Mouse (Mus musculus): ENCODE measurements around the gene Pdzk1.

DNA sequence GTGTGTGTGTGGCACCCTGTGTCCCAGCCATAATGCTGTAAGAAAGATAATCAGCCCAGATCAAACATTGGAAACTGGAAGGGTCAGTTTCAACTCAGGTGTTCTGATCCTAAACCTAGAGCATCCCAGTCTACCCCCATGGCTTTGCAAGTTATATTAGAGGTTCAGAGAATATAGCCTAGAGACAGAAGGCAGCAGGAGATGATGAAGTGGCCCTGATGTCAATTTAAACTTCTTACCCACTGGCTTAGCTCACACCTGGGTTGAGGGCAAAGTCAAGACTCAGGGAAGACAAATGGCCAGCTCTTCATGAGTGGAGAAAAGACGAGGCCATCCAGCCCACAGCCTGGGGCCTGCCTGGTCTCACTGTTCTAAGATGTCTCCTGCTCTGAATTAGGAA is at the start of gene Pdzk1, which contains the start of gene Cd160:
- no peak for TF ChIP-seq POLR2A (IDR thresholded peaks at IDR 0.05; ENCODE audit: low read depth, low read length)
- no peak for TF ChIP-seq MAFK (IDR thresholded peaks at IDR 0.05; ENCODE audit: insufficient replicate concordance, low read length)
- TF ChIP-seq CTCF (conservative IDR thresholded peaks at IDR 0.05 in 1 of 2, IDR thresholded peaks at IDR 0.05 in 1 of 2; ENCODE audit: low read depth in 2 of 2, low read length in 2 of 2): no peak
- TF ChIP-seq SMC3 (IDR thresholded peaks at IDR 0.05; ENCODE audit: low read depth, low read length): no peak
- TF ChIP-seq USF2 (conservative IDR thresholded peaks at IDR 0.05; ENCODE audit: low read depth, low read length): no peak
- no peak for TF ChIP-seq EP300 (IDR thresholded peaks at IDR 0.05; ENCODE audit: low read length)
- no peak for TF ChIP-seq MAX (IDR thresholded peaks at IDR 0.05; ENCODE audit: low read length)
- no peak for TF ChIP-seq MAZ (IDR thresholded peaks at IDR 0.05; ENCODE audit: low read depth, low read length)
- TF ChIP-seq NRF1 (IDR thresholded peaks at IDR 0.05; ENCODE audit: low read depth, low read length): no peak
- no peak for TF ChIP-seq CHD2 (IDR thresholded peaks at IDR 0.05; ENCODE audit: low read length)
- TF ChIP-seq BHLHE40 (IDR thresholded peaks at IDR 0.05; ENCODE audit: low read depth, low read length): no peak
- TF ChIP-seq TCF12 (IDR thresholded peaks at IDR 0.05; ENCODE audit: low read depth, low read length): no peak
- no peak for TF ChIP-seq USF1 (IDR thresholded peaks at IDR 0.05; ENCODE audit: low read depth, low read length)

All from CH12.LX (cell line).